Mouse (Mus musculus): ENCODE data around the gene Fcer1g.
A peak's percentile ranks its signal among the peaks of the same experiment; 100 is the strongest.

The Fcer1g gene

GRCm38 (mm10) chr1:171187851-171188700, 46.1 kb downstream of the Fcer1g start:
- DNase-seq (ENCODE audit: low spot score in 2 of 2): no peak

GRCm38 (mm10) chr1:171185655-171186054, 48.5 kb downstream of the Fcer1g start:
- DNase-seq (ENCODE audit: low spot score in 2 of 2): no peak

- DNase-seq (ENCODE audit: low spot score in 2 of 2): peak in 1 of 2 experiments; percentile 46
These were observed 49.9 kb downstream of the Fcer1g start for GRCm38 (mm10) chr1:171184314-171184713.

- DNase-seq (ENCODE audit: low spot score in 2 of 2): no peak
These were observed 50.5 kb downstream of the Fcer1g start for GRCm38 (mm10) chr1:171183620-171184019.

GRCm38 (mm10) chr1:171183025-171183424, 51.1 kb downstream of the Fcer1g start:
- DNase-seq (ENCODE audit: low spot score in 2 of 2): no peak
